Mouse (Mus musculus) MN1 (cell line): Measurements from ENCODE around the gene Mef2b.
A peak's percentile ranks its signal among the peaks of the same experiment; 100 is the strongest.

ENCODE experiments used
- DNase-seq: peaks from one replicate; pipeline ENCODE4 v3.0.0-alpha.2; 2016; ENCODE audit warnings: low spot score

Gene Mef2b

DNA sequence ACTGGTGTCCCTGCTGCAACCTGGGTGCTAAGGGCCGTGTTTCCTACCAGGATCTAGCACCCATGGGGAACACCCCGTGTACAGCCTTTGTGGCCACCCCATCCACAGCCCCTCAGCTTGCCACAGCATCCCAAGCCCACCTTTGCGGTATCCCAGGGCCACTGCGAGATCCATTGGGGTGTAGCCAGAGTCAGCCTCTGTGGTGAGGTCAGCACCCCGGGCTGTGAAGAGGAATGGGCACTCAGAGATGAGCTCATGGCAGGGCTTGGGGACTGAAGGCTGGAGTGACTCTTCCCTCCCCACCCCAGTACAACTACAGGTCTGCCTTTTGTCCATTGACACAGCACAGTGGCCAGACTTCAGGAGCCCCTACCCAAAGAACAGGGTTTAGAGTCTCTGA, 5.4 kb upstream of the Mef2b start:
- DNase-seq, result no peak

- DNase-seq, result no peak
Observed at GRCm38 (mm10) chr8:70134931-70135330, 4.6 kb upstream of the Mef2b start.

DNA sequence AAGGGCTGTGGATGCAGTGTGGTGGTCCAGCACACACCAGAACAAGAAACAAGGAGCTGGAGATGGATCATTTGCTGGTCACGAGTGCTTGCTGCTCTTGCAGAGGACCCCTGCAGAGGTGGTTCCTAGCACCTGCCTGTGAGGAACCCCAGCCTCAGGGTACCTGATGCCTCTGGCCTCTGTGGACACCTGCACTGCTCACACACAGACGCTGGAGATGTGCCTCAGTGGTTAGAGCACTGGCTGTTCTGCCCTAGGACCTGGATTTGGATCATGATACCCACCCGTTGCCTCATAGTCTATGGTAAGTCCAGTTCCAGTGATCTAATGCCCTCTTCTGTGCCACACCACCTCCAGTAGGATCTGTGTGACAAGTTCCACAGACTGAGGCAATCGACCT, 2.9 kb upstream of the Mef2b start:
- no peak for DNase-seq

- DNase-seq, result no peak
Observed at GRCm38 (mm10) chr8:70137890-70138289, 1.6 kb upstream of the Mef2b start.

- DNase-seq, result peak; percentile 72
Observed at GRCm38 (mm10) chr8:70139981-70140380, 470 bp downstream of the Mef2b start.

DNA sequence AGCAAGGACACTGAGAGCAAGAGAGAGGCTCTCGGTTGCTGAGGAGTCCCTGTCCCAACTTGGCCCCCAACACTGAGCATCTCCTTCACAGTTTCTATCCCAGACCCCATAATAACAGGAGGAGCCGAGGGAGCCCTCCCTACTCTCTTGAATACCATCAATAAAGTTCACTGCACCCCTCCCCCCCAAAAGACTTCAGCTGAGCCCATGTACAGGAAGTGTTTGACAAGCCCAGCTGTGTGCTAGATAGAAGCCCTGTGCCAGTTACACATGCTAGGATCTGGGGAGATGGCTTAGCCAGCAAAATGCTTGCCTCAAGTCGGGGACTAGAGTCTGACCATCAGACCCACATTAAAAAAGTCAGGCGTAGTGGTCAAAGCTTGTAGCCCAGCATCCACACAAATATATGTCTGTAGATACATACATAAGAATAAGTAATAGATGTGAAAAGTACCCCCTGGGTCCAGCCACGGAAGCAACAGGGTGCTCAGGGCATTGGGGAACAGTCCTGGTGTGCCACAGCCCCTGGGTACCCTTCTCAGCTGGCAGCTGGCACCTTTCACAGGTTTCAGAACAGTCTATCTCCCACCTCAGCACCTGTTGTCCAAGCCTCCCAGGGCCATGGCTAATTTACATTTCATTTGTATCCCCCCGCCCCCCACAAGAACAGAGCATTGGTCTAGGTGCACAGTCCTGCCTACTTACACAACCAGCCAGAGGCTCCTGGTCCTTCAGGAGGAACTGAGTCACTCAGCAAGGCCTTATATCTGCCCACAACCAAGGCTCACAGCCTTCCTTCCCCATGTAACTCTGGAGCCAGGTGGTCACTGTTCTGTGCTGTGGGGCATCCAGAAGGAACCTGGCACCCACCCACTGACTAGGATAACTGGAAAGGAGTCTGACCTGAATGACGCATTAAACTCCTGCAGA, 8.4 kb downstream of the Mef2b start:
- DNase-seq, result no peak

- no peak for DNase-seq
Observed at GRCm38 (mm10) chr8:70150158-70150557, 10.6 kb downstream of the Mef2b start.

- peak; percentile 89 for DNase-seq
Observed at GRCm38 (mm10) chr8:70152537-70153257, 13.2 kb downstream of the Mef2b start.

DNA sequence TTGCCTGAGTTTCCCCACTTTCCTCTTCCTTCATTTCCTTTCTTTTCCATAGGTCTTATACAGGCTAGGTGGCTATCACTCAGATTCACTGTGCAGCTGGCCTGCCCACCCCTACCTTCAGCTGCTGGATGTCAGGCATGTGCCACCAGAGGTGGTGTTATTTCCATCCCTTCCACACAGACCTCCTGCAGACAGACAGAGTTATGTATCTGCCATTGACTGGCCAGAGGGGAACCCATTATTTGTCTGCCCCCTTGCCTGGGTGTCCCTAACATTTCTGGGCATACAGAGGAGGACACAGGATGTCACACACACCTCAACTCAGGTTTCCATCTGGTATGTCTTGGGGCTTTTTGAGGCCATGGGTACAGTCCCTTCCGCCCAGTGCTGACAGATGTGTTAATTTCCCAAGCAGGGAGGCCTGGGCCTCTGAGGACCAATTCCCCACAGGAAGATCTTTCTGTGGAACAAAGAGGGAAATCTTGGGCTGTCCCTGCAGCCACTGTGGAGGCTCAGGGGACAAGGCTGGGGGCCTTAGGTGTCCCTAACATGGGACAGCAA, 17.8 kb downstream of the Mef2b start:
- DNase-seq, result no peak

DNA sequence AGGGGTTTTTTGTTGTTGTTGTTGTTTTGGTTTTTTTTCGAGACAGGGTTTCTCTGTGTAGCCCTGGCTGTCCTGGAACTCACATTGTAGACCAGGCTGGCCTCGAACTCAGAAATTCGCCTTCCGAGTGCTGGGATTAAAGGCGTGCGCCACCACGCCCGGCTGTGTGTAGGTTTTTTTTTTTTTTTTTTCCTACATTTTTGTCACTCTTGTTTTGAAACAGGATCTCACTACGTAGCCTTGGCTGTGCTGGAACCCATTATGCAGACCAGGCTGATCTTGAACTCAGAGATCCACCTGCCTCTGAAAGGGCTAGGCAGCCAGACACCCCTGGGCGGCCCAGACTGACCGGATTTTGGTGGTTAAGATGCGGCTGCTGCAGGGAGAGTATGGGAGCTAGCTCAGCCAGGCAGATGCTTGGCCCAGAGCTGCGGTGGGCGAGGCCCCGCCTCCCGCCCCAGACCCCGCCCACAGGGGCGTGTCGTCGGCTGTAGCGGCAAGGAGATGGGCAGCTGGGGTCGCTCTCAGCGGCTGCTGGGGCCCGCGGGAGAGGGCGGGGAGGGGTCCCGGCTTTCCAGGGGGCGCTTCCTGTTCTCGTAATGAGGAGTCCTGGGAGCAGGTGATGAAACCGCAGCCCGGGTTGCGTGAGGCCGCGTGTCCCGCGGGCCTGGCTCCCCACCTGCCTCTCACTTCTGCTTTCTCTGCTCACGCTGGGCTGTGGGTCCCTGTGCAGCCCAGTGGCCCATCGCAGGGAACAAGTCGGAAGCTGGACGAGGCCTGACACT, 18.8 kb downstream of the Mef2b start:
- peak; percentile 92 for DNase-seq

DNA sequence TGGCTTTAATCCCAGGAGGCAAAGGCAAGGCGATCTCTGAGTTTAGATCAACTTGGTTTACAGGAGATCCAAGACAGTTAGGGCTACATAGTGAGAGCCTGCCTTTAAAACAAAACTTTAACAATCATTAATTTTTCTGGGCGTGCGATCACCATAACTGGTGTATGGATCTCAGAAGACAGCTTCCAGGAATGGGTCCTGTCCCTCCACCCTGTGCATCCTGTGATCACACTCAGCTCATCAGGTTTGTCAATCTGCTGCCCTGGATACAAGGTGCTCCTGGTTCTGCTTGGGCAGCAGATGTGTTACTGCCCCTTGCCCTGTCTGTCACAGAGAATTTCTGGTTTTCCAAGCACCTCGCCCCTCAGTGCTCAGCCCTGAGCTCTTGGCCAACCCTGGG, 19.7 kb downstream of the Mef2b start:
- DNase-seq, result no peak

GRCm38 (mm10) chr8:70160015-70160414, 20.5 kb downstream of the Mef2b start:
- no peak for DNase-seq

- DNase-seq, result no peak
Observed at GRCm38 (mm10) chr8:70163316-70163715, 23.8 kb downstream of the Mef2b start.

GRCm38 (mm10) chr8:70166504-70167110, 27.1 kb downstream of the Mef2b start:
- DNase-seq, result peak; percentile 74

DNA sequence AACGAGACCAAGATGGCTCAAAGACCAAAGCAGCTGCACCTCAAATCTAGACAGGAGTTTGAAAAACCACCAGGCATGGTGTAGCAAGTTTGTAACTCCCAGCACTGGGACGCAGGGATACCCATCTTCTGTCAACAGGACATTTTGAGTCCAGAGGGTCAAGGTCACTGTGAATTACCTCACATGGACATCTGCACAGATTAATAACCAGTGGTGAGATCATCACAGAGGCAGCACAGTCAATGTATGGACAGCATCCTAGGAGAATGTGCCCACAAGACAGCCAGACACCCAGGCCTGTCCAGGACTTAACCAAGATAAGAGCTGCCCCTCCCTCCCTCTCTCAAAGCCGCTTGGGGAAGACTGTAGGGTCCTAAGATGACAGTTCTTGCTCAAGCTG, 30.6 kb downstream of the Mef2b start:
- DNase-seq, result peak; percentile 67

DNA sequence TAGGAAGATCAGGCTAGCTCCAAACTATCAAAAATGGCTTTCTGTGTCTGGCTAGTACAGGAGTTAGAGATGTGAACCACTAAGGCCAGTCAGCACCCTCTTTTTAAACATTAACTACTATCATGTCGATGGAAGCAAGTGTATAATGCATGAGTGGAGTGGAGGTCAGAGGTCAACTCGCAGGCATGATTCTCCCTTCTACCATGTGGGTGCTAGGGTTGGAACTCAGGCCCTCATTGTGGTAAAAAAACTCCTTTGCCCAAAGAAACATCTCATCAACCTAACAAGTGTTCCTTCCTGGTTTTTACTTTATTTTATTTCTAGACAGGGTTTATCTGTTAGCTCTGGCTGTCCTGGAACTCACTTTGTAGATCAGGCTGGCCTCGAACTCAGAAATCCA, 31.2 kb downstream of the Mef2b start:
- no peak for DNase-seq

DNA sequence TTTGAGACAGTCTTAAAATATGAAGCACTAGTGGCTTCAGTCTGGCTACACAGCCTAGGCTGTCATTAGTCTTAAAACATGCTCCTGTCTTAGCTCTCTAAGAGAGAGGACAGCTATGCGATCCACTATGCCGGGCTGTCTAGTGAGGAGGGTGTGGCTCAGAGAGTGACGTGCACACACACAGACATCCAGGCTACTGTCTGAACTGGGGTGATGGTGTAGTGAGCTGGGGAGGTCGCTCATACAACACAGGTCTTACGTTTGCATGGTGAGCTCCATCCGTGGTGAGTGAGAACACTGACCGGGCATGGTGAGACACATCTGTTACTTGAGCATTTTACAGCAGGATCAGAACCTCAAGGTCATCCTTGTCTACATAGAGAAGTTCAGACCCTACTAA, 31.7 kb downstream of the Mef2b start:
- no peak for DNase-seq

GRCm38 (mm10) chr8:70172043-70172681, 32.7 kb downstream of the Mef2b start, which contains the start of gene Tmem161a:
Gene Tmem161a, plus strand, starts transcription at chr8:70172356.
- DNase-seq, result peak; percentile 97

DNA sequence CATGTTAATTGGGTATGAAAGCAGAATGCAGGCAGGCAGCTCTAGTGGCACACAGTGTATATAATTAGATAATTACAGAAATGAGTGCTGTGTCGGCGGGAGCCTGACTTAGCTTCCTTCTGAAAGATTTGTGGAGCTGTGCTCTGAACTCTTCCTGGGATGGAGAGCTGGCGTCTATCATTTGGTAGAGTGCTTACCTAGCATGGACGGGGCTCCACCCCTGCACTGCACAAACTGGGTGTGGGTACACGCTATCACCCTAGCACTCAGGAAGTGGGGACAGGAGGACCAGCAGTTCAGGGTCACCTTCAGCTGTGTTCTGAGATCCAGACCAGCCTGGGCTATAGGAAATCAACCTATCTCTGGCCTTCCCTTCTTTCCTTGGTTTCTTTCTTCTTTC, 33.8 kb downstream of the Mef2b start:
- DNase-seq, result no peak

DNA sequence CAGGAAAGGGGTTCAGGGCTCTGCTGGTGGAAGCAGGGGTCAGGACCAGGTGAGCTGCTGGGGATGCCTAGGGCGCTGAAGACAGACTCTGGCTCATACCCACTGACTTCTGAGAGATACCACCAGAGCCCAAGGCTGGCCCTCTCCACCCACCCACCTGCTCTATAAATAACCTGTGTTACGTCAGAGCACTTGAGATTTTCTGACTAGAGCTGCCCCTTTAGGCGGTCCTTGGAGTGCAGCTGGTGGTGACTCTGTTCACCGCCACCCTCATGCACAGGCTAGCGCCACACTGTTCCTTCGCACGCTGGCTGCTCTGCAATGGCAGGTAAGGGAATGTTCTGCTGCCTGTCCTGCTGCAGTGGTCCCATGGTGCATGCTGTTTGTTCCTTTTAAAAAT, 34.6 kb downstream of the Mef2b start:
- DNase-seq, result no peak

GRCm38 (mm10) chr8:70178231-70178630, 38.7 kb downstream of the Mef2b start:
- DNase-seq, result no peak
